Mouse (Mus musculus) forebrain, embryonic 14.5 days (tissue): ENCODE data around the gene Sox8. TPM values are rescaled to one million over a fixed set of nuclear protein-coding genes. Genes with fewer than 3 reads are reported as not detected.
A peak's percentile ranks its signal among the peaks of the same experiment; 100 is the strongest.

ENCODE experiments used
- ATAC-seq: fragments of 200-750 bp; cut with Nextera tagmentation; 2 replicates; pipeline ENCODE4 v1.8.0; 2017; ENCODE audit warnings: mild to moderate bottlenecking, moderate library complexity
- DNase-seq: peaks from one replicate; pipeline ENCODE4 v3.0.0-alpha.2; 2015; ENCODE audit warnings: low spot score
- H3K27ac ChIP-seq: fragments of 300-500 bp; sonication (generic); 2 replicates; pipeline ENCODE4 v1.5.1; 2014; ENCODE audit warnings: low read depth, mild to moderate bottlenecking, control low read depth, low read length, moderate library complexity
- H3K27me3 ChIP-seq: fragments of 300-500 bp; sonication (generic); replicated peaks from 2 replicates; pipeline ENCODE4 v1.6.1; 2014; ENCODE audit warnings: low read length, control low read depth, mixed read lengths; ENCODE audit not compliant: control insufficient read depth, insufficient read depth
- H3K36me3 ChIP-seq: fragments of 300-500 bp; sonication (generic); 2 replicates; pipeline ENCODE4 v1.6.1; 2014; ENCODE audit warnings: low read length, control low read depth; ENCODE audit not compliant: control insufficient read depth, insufficient read depth
- H3K4me1 ChIP-seq: fragments of 300-500 bp; sonication (generic); 2 replicates; pipeline ENCODE4 v1.6.1; 2014; ENCODE audit warnings: antibody characterized with exemption, low read length, control low read depth; ENCODE audit not compliant: control insufficient read depth, insufficient read depth
- H3K4me2 ChIP-seq: fragments of 300-500 bp; sonication (generic); 2 replicates; pipeline ENCODE4 v1.6.1; 2014; ENCODE audit warnings: mild to moderate bottlenecking, control low read depth, low read length
- H3K4me3 ChIP-seq: fragments of 300-500 bp; sonication (generic); 2 replicates; pipeline ENCODE4 v1.5.1; 2014; ENCODE audit warnings: low read depth, low read length, control low read depth
- H3K9ac ChIP-seq: fragments of 300-500 bp; sonication (generic); 2 replicates; pipeline ENCODE4 v1.6.1; 2014; ENCODE audit warnings: mild to moderate bottlenecking, low read length, control low read depth, moderate library complexity
- H3K9me3 ChIP-seq: fragments of 300-500 bp; sonication (generic); replicated peaks from 2 replicates; pipeline ENCODE4 v1.6.1; 2016; ENCODE audit warnings: low read length, control low read depth, mixed read lengths; ENCODE audit not compliant: control insufficient read depth
- WGBS: fragments of 180-500 bp; shearing (Covaris S2); extraction: QIAGEN DNeasy Blood & Tissue Kit; methylation state at CpG from one replicate; pipeline ENCODE4 v1.1.7; 2014; 5-methylcytosine and 5-hydroxymethylcytosine counted together
- polyA plus RNA-seq: library from polyadenylated mRNA; unstranded; fragments of >200 nt; fragmentation: Nextera tagmentation; extraction: Ambion mirVana; gene quantifications from 2 replicates; pipeline ENCODE4 v1.2.1, GENCODE M21; 2014

Gene Sox8
- 17.6 and 20.8 TPM in 2 replicates for polyA plus RNA-seq

DNA sequence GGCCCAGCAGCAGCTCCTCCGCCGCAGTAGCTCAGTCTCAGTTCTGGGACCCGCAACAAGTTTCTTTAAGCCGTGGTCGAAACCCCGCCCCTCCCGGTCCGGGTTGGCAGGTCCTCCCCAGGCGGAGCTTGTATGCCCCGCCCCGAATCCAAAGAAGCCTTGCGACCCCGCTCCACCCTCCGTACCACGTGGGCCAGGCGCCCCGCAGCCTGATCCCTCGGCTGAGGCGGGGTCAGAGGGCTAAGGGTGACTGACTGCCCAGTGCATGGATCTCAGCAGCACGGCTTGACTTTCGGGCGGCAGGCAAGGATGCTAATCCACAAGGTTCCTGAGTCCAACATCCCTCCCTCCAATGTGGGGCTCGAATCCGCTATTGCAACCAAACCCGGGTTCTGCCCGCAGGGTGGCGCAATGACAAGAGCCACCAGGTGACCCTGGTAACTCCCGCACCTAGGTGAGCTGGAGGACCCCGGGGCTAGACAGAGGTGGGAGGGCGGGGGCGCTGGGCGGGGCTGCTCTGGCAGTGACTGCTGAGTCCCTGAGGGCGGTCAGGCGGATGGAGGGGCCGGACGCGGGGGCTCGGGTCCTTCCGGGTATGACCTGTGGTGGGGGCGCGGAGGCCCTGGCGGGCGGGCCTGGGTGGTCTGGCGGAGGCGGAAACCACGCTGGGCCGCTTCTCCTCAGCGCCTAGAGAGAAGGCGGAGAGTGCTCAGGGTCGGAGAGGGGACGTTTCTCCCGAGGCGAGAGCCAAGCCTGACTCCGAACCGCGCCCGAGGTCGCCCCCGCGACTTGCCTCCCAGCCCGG lies at the start of gene Sox8:
Gene Sox8 (minus strand): TSS at position 39 of the 805 bp plus-strand sequence.
- Histone ChIP-seq H3K9me3 (no peaks in the 10 kb centered on the region), H3K4me2 (peak within 1 kb of the TSS; percentile 91), H3K27me3 (peaks cover 13% of the 10 kb centered on the region), H3K9ac (peak within 1 kb of the TSS; percentile 66), H3K4me1 (peaks cover 34% of the 10 kb centered on the region), H3K36me3 (no peaks in the 10 kb centered on the region), H3K27ac (no peak within 1 kb of the TSS), H3K4me3 (peak within 1 kb of the TSS; percentile 53)
- WGBS, result under 1% methylated on average over 60 of the region's 61 CpGs
- peak; percentile 82 for ATAC-seq
- DNase-seq, result peak; percentile 93

- DNase-seq, result peak; percentile 94
- 22% methylated on average over 16 of the region's 16 CpGs for WGBS
Observed at GRCm38 (mm10) chr17:25618508-25619056, 48.1 kb upstream of the Sox8 start.

GRCm38 (mm10) chr17:25614723-25615510 lies 44.4 kb upstream of the Sox8 start:
- Histone ChIP-seq H3K4me2 (no peak overlapping the region), H3K36me3 (peaks cover 12% of the 10 kb centered on the region; the same call in 1 of the 2 replicates), H3K27me3 (no peaks in the 10 kb centered on the region), H3K9me3 (no peaks in the 10 kb centered on the region), H3K27ac (peak overlapping the region; percentile 58; the same call in 1 of the 2 replicates), H3K9ac (no peak overlapping the region), H3K4me3 (no peak overlapping the region), H3K4me1 (peaks cover 24% of the 10 kb centered on the region)
- ATAC-seq (no peak), DNase-seq (no peak)
- WGBS, result 88% methylated on average over 10 of the region's 10 CpGs

More at GRCm38 (mm10) chr17:25618508-25619056, 48.1 kb upstream of the Sox8 start:
- Histone ChIP-seq H3K36me3 (peaks cover 6% of the 10 kb centered on the region; the same call in 1 of the 2 replicates), H3K4me1 (peaks cover 16% of the 10 kb centered on the region), H3K4me2 (peak overlapping the region; percentile 28; the same call in 1 of the 2 replicates), H3K9me3 (no peaks in the 10 kb centered on the region), H3K4me3 (no peak overlapping the region), H3K9ac (0 out of 2 replicates have a peak overlapping the region, but pooled peaks have one; percentile 25), H3K27me3 (no peaks in the 10 kb centered on the region), H3K27ac (peak overlapping the region; percentile 78)
- peak; percentile 90 for ATAC-seq

DNA sequence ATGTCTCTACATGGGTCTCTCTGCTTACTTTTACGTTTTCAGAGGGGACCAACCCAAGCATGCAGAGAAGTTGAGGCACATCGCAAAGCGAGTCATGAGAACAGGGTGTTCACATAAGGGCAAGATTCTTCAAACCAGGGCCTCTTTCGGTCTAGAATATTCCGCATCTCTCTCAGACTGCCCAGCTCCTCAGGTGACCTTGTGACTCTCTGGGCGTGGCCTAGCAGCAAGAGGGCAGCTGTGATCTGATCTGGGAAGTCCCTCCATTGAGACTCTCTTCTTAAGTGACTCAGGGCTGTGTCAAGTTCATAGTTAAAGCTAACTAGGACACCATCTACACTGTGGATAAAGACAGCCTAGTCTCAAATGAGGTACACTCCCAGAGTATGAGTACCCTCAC lies 42.8 kb upstream of the Sox8 start:
- no peak overlapping the region for H3K9ac ChIP-seq
- no peak overlapping the region for H3K4me2 ChIP-seq
- H3K4me3 ChIP-seq, result no peak overlapping the region
- ATAC-seq, result no peak
- 95% methylated on average over 6 of the region's 6 CpGs for WGBS
- peaks cover 28% of the 10 kb centered on the region for H3K4me1 ChIP-seq
- DNase-seq, result no peak
- H3K36me3 ChIP-seq, result peaks cover 12% of the 10 kb centered on the region; the same call in 1 of the 2 replicates
- H3K27me3 ChIP-seq, result no peaks in the 10 kb centered on the region
- H3K9me3 ChIP-seq, result no peaks in the 10 kb centered on the region
- H3K27ac ChIP-seq, result no peak overlapping the region

DNA sequence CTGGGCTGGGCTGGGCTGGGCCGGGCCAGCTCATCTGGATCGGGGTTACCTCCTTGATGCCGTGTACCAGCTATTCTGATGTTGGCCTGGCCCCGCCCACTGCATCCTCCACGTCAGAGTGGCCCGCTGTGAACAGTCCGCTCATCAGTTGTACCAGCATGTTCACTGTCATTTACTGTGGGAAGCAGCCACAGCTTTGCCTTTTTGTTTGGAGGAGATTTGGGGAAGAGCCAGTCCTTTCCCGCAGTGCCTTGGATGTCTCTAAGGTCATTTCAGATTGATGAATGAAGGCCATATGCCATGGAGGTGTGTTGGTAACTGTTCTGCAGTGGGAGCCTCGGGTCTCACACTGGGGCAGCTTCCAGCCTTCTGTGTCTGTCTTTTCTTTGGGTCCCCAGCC lies 42.1 kb upstream of the Sox8 start:
- Histone ChIP-seq H3K4me2 (no peak overlapping the region), H3K27me3 (no peaks in the 10 kb centered on the region), H3K9ac (no peak overlapping the region), H3K4me3 (no peak overlapping the region), H3K9me3 (no peaks in the 10 kb centered on the region), H3K4me1 (peaks cover 27% of the 10 kb centered on the region), H3K27ac (no peak overlapping the region), H3K36me3 (peaks cover 12% of the 10 kb centered on the region; the same call in 1 of the 2 replicates)
- ATAC-seq (no peak), DNase-seq (no peak)
- WGBS, result 85% methylated on average over 9 of the region's 9 CpGs

DNA sequence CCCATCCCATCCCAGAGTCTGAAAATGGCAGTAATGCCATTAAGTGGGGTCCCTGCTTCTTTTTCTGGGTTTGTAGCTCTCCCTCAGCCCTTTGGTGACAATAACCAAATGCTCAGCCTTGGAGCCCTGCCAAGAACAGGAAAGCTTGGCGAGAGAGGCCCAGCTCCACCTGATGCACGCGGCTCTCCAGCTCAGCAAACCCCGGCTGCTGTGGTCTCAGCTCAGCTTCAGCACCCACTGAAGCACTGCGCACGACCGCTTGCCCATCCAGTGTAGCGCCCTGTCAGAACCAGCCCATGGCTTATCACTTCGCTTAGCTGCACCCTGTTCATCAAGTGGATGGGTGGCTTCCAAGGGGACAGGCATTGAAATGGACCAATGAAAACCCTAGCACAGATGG lies 39.7 kb upstream of the Sox8 start:
- no peak overlapping the region for H3K4me3 ChIP-seq

GRCm38 (mm10) chr17:25609506-25609828 lies 39.0 kb upstream of the Sox8 start:
- no peak overlapping the region; the same call in 1 of the 2 replicates for H3K4me2 ChIP-seq
- H3K4me3 ChIP-seq, result no peak overlapping the region
- peak overlapping the region; percentile 86 for H3K27ac ChIP-seq
- peak overlapping the region; percentile 13; the same call in 1 of the 2 replicates for H3K9ac ChIP-seq
- no peaks in the 10 kb centered on the region for H3K9me3 ChIP-seq
- DNase-seq (peak; percentile 74), ATAC-seq (peak; percentile 79)
- H3K4me1 ChIP-seq, result peaks cover 27% of the 10 kb centered on the region
- 20% methylated on average over 3 of the region's 3 CpGs for WGBS
- H3K27me3 ChIP-seq, result no peaks in the 10 kb centered on the region
- H3K36me3 ChIP-seq, result peaks cover 11% of the 10 kb centered on the region; the same call in 1 of the 2 replicates

More for the DNA sequence above, 39.7 kb upstream of the Sox8 start:
- Histone ChIP-seq H3K36me3 (peaks cover 12% of the 10 kb centered on the region; the same call in 1 of the 2 replicates), H3K4me2 (peak overlapping the region; percentile 12; the same call in 1 of the 2 replicates), H3K9ac (no peak overlapping the region), H3K4me1 (peaks cover 27% of the 10 kb centered on the region), H3K27me3 (no peaks in the 10 kb centered on the region), H3K9me3 (no peaks in the 10 kb centered on the region), H3K27ac (peak overlapping the region; percentile 86)
- 37% methylated on average over 9 of the region's 9 CpGs for WGBS
- DNase-seq (peak; percentile 87), ATAC-seq (peak; percentile 60)

DNA sequence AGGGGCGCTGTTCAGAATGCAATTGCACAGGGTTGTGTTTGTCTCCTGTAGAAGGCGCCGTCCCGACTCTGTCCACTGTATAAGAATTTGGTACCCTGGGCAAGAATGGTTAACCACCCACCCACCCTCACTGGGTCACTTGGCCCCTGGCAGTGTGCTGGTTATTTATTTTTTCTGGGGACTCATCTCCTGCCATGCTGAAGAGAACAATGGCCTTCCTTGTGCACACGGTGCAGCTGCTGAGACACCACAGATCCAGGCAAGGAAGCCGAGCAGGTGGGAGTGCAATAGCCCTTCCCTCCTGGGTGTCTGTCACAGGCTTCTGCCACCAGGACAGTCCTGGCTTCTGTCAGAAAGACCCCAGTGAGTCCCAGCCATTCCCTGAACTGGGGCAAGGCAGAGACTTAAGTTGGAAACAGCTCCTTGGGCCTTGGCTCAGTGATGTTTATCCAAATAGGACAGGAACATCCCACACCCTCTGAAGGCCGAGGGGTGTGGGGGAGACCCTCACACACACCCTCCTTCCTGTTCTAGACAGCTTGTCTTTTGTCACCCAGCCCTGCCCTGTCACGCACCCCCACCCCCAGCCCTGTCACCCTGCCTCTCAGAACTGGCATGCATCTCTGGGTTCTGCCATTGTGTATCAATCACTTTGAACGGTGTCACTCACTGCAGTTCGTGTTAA lies 38.5 kb upstream of the Sox8 start:
- Histone ChIP-seq H3K27ac (peak overlapping the region; percentile 86), H3K4me3 (no peak overlapping the region), H3K4me1 (peaks cover 27% of the 10 kb centered on the region), H3K27me3 (no peaks in the 10 kb centered on the region), H3K9ac (peak overlapping the region; percentile 13; the same call in 1 of the 2 replicates), H3K9me3 (no peaks in the 10 kb centered on the region), H3K36me3 (peaks cover 9% of the 10 kb centered on the region; the same call in 1 of the 2 replicates), H3K4me2 (no peak overlapping the region)
- ATAC-seq (peak; percentile 52), DNase-seq (no peak)
- 38% methylated on average over 10 of the region's 10 CpGs for WGBS
